Mouse (Mus musculus): ENCODE measurements at regions not wholly inside any gene's neighbourhood (a gene's known extent, or its start where the extent isn't known, plus 50 kb on each side); places are given as distances from the start of the nearest gene placed in this dataset.
A peak's percentile ranks its signal among the peaks of the same experiment; 100 is the strongest.

- DNase-seq = peak; percentile 67
Observed at GRCm38 (mm10) chr1:51531360-51531759, 53.1 kb upstream of the Nabp1 start.

GRCm38 (mm10) chr1:51530191-51530926, 52.1 kb upstream of the Nabp1 start:
- peak; percentile 50 for DNase-seq

DNA sequence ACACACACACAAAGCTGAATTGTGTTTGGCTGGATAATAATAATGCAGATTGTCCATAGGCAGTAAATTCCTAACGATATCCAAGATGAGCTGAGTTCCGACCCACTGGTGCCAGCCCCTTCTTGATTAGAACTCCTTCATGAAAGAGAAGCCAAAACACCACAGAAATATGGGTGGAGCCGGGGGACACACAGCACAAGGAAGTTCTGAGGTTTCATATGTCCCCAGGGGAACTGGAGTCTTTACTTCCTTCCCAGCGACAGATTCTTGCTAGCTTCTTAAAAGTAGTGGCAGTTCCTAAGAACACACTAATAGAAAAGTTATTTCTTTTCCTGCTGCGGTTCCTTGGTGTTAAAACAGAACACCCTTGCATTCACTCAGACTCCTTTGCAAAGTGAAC, 51.4 kb upstream of the Nabp1 start:
- DNase-seq = no peak

DNA sequence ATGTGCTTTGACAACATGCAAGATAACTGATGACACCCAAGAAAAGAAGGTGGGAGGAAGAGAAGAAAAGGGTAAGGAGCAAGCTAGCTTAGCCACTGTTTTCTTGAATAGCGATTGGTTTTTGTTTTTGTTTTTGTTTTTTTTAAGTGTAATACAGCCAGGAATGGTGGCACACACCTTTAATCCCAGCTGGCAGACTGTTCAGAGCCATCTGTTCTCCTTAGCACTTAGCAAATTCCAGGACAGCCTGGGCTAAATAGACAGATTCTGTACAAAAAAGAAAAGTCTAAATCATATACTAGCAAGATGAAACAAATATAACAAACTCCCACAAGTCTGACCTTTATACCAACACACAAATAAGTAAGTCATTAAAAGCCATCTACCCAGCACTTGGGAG, 50.4 kb upstream of the Nabp1 start:
- DNase-seq = no peak
